Mouse (Mus musculus) testis, adult 2 months (tissue): ENCODE results near the gene Atp6v0a1. TPM values are rescaled to one million over a fixed set of nuclear protein-coding genes. Genes with fewer than 3 reads are reported as not detected.

Source experiments
- H3K27ac ChIP-seq: fragments of 200-500 bp; 2 replicates; pipeline ENCODE4 v1.5.1; 2012; ENCODE audit warnings: low read depth, low read length; ENCODE audit not compliant: control insufficient read depth, insufficient read depth
- H3K27me3 ChIP-seq: fragments of 200-500 bp; 2 replicates; pipeline ENCODE4 v1.6.1; 2012; ENCODE audit warnings: mild to moderate bottlenecking, low read length, moderate library complexity; ENCODE audit not compliant: control insufficient read depth, insufficient read depth
- H3K36me3 ChIP-seq: fragments of 200-500 bp; 2 replicates; pipeline ENCODE4 v1.6.1; 2012; ENCODE audit warnings: mild to moderate bottlenecking, low read length; ENCODE audit not compliant: control insufficient read depth, insufficient read depth
- H3K4me1 ChIP-seq: fragments of 200-500 bp; 2 replicates; pipeline ENCODE4 v1.6.1; 2012; ENCODE audit warnings: low read length; ENCODE audit not compliant: control insufficient read depth, insufficient read depth
- H3K4me3 ChIP-seq: fragments of 200-500 bp; 2 replicates; pipeline ENCODE4 v1.5.1; 2012; ENCODE audit warnings: low read depth, mild to moderate bottlenecking, low read length, moderate library complexity, mixed read lengths; ENCODE audit not compliant: control insufficient read depth
- CTCF ChIP-seq: fragments of 200-500 bp; IDR thresholded peaks from 2 replicates; pipeline ENCODE4 v1.5.1; 2012; ENCODE audit warnings: low read depth, mild to moderate bottlenecking, inconsistent platforms, low read length, moderate library complexity; ENCODE audit not compliant: control insufficient read depth, insufficient read depth, insufficient replicate concordance
- POLR2A ChIP-seq: fragments of 200-500 bp; IDR thresholded peaks from 2 replicates; pipeline ENCODE4 v1.6.1; 2012; ENCODE audit warnings: low read depth, mild to moderate bottlenecking, inconsistent platforms, low read length, moderate library complexity; ENCODE audit not compliant: control insufficient read depth
- polyA plus RNA-seq: library from polyadenylated mRNA; depleted of rRNA; stranded (reverse); fragments of >200 nt; gene quantifications from 2 replicates; pipeline ENCODE4 v1.2.3, GENCODE M21; 2012

Gene Atp6v0a1
- polyA plus RNA-seq, 1 experiment, result 18.1 TPM

GRCm38 (mm10) chr11:100964901-100965542, 44.2 kb upstream of the Atp6v0a1 start:
- peaks cover 3% of the 10 kb centered on the region; the same call in 1 of the 2 replicates for H3K27me3 ChIP-seq
- no peak overlapping the region for H3K4me3 ChIP-seq
- H3K36me3 ChIP-seq, result no peaks in the 10 kb centered on the region
- TF ChIP-seq POLR2A (no peak), CTCF (no peak)
- H3K27ac ChIP-seq, result no peak overlapping the region
- peaks cover 9% of the 10 kb centered on the region for H3K4me1 ChIP-seq

GRCm38 (mm10) chr11:100965760-100966159, 43.5 kb upstream of the Atp6v0a1 start:
- H3K36me3 ChIP-seq, result no peaks in the 10 kb centered on the region
- TF ChIP-seq CTCF, result no peak
- TF ChIP-seq POLR2A, result no peak
- H3K4me3 ChIP-seq, result no peak overlapping the region
- H3K4me1 ChIP-seq, result peaks cover 12% of the 10 kb centered on the region
- H3K27ac ChIP-seq, result no peak overlapping the region
- peaks cover 6% of the 10 kb centered on the region; the same call in 1 of the 2 replicates for H3K27me3 ChIP-seq

DNA sequence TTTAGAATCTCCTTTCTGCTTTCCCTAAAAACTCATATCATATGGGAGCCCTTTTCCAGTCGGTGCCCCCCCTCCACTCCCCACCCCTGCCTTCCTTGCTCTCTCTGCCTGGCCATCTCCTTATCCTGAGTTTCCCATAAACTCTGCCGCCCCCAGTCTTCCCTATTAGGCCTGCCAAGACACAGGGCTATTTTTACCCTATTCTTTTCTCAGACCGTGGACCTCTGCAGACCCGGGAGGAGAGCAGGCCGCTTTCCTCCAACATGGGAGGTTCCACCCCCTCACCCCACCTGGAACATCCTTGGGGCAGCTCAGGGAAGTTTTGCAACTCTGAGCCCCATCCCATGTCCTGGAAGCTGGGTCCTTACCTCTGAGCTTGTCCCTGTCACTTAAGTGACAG, 41.9 kb upstream of the Atp6v0a1 start:
- Histone ChIP-seq H3K36me3 (no peaks in the 10 kb centered on the region), H3K4me1 (peaks cover 16% of the 10 kb centered on the region), H3K27ac (no peak overlapping the region), H3K27me3 (peaks cover 6% of the 10 kb centered on the region; the same call in 1 of the 2 replicates), H3K4me3 (no peak overlapping the region)
- TF ChIP-seq POLR2A, result no peak
- TF ChIP-seq CTCF, result no peak

DNA sequence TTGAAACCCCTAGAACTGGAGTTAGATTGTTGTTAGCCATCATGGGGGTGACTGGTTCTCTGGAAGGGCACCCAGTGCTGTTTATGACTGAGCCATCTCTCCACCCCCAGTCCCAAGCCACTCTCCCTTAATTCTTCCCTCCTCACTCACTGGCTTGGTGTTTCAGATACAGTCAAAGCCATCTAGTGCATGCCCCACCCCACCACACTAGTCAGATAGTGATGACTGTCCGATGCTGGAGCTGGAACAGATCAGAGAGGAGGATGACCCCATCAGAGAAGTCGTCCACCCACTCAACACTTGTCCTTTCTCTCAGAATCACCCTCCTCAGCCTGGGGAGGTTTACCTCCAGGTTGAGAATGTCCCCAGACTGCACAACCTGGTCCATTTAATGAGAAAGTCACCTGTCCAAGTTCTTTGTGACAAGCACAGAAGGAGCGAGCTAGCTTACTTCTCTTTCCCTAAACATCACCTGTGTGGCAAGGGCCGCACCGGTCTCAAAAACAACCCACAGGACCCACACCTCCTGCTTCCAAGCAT, 41.3 kb upstream of the Atp6v0a1 start:
- Histone ChIP-seq H3K36me3 (no peaks in the 10 kb centered on the region), H3K27ac (no peak overlapping the region), H3K4me3 (no peak overlapping the region), H3K27me3 (peaks cover 6% of the 10 kb centered on the region; the same call in 1 of the 2 replicates), H3K4me1 (peaks cover 14% of the 10 kb centered on the region)
- TF ChIP-seq POLR2A (no peak), CTCF (no peak)

DNA sequence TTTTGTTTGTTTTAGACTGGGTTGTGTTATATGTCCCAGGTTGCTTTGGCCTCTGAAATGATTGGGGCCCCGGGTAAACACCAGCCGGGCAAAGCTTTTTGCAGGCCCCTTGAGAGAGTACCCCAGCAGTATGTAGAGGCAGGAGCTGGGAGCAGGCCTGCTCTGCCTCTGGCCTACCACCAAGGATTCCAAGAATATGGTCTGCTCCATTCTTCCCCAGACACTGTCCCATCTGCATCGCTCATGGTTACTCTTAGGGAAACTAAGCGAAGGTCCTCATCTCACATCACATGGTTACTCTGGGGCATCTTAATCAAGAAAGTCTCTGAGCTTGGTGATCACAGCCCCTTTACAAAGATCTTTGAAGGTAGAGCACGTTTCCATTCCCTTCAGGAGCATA, 40.8 kb upstream of the Atp6v0a1 start:
- no peak overlapping the region for H3K27ac ChIP-seq
- TF ChIP-seq POLR2A (no peak), CTCF (no peak)
- H3K4me1 ChIP-seq, result peaks cover 14% of the 10 kb centered on the region
- no peaks in the 10 kb centered on the region for H3K36me3 ChIP-seq
- peaks cover 6% of the 10 kb centered on the region; the same call in 1 of the 2 replicates for H3K27me3 ChIP-seq
- peak overlapping the region; percentile 87; the same call in 1 of the 2 replicates for H3K4me3 ChIP-seq

- peak overlapping the region; percentile 71 for H3K27ac ChIP-seq
- peaks cover 6% of the 10 kb centered on the region; the same call in 1 of the 2 replicates for H3K27me3 ChIP-seq
Measured at GRCm38 (mm10) chr11:100969189-100969743, 40.0 kb upstream of the Atp6v0a1 start.

DNA sequence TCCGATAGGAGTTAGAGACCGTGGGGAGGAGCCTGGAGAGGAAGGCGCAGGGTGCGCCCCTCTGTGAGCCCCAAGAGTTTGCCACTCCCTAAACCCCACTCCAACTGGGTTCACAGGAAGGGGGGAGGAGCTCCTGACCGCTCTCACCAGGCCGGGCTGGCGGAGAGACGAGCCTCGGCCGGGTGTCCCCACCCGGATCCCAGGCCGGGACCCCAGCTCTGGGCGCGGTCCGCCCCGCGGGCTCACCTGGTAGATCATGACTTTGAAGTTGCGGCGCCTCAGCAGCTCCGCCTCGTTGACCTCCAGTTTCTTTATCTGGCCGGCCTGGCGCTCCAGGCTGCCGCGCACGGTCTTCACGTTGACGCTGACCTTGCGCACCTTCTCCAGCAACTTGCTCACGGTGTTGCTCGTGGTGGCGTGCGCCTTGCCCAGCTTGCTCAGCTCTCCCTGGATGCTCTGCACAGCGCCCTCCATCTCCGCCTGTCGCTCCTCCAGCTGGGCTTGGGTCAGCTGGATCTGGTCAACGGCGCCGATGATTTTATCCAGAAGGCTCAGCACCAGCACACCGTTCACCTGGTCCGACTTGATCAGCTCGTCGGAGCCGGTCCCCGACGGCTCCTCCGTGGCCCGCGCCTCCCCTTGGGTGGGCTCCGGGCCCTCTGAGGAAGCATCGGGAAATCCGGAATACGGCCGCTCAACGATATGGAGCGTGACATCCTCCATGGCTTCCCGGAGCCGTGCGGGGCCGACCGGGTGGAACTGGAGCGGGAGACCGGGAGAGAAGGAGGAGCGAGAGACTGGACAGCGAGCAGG, 39.3 kb upstream of the Atp6v0a1 start:
- Histone ChIP-seq H3K4me1 (peaks cover 12% of the 10 kb centered on the region), H3K27ac (peak overlapping the region; percentile 71), H3K27me3 (peaks cover 6% of the 10 kb centered on the region; the same call in 1 of the 2 replicates), H3K36me3 (no peaks in the 10 kb centered on the region), H3K4me3 (peak overlapping the region; percentile 87)
- TF ChIP-seq POLR2A (no peak; the same call in 1 of the 2 replicates), CTCF (no peak)

More at GRCm38 (mm10) chr11:100969189-100969743, 40.0 kb upstream of the Atp6v0a1 start:
- TF ChIP-seq CTCF (no peak), POLR2A (no peak)
- peaks cover 12% of the 10 kb centered on the region for H3K4me1 ChIP-seq
- H3K4me3 ChIP-seq, result peak overlapping the region; percentile 87
- no peaks in the 10 kb centered on the region for H3K36me3 ChIP-seq
